Mouse (Mus musculus): Measurements from ENCODE around the gene Rnf31. TPM values are rescaled to one million over a fixed set of nuclear protein-coding genes. Genes with fewer than 3 reads are reported as not detected.

Gene Rnf31
- total RNA-seq (2012; rRNA removed) (10.7 and 12.9 TPM in 2 replicates), polyA plus RNA-seq (2012; ENCODE audit: insufficient read depth in 1 of 2, insufficient read length in 2 of 2, low read depth in 1 of 2, low replicate concordance in 2 of 2, missing spikeins in 1 of 2) (10 to 100 TPM in 1 of 2 experiments, not detected in 1; 24.5 TPM)

DNA sequence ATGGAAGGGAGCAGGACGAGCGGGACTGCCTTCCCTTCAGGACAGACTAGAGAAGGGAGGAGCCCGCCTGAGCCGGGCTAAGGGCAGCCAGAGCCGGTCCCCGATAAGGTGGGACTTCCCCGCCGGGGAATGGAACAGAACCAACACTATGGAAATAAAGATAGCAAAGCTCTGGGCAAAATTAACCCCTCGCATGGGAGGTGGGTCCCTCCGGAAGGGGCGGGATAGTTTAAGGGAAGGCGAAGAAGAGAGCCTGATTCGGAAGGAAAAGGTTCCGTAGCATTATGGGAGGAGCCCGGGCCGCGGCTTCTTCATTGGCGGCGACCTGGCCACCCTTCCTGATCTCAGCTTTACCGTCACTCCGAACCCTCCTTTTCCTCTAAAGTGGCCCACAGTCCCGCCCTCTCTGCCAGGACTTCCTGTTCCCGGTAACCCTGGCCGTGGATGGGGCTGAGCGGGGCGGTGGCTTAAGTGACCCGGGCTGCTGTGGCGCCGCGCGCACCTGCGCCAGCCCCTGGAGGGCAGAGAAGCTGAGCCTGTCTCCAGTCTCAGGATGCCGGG is at the start of gene Rnf31:
Gene Rnf31 (plus strand): TSS at position 378 of the 561 bp plus-strand sequence.
- peak within 1 kb of the TSS; percentile 82 for H3K9ac ChIP-seq (ENCODE audit: control insufficient read depth, low read depth, low read length, poor library complexity, severe bottlenecking)
- DNase-seq (ENCODE audit: low read depth, low spot score): peak; percentile 98
- peak; percentile 90 for TF ChIP-seq ELF1 (IDR thresholded peaks at IDR 0.05; ENCODE audit: low read depth, low read length)
- TF ChIP-seq TCF12 (IDR thresholded peaks at IDR 0.05; ENCODE audit: low read depth, low read length): peak; percentile 43; the same call in 1 of the 2 replicates
- 0 out of 2 replicates have a peak, but pooled peaks have one; percentile 34 for TF ChIP-seq MAZ (IDR thresholded peaks at IDR 0.05; ENCODE audit: low read depth, low read length)
- TF ChIP-seq TBP (IDR thresholded peaks at IDR 0.05; ENCODE audit: low read depth, low read length): peak; percentile 41; the same call in 1 of the 2 replicates
- peak; percentile 43 for TF ChIP-seq ETS1 (IDR thresholded peaks at IDR 0.05; ENCODE audit: low read depth, low read length)
- no peak for TF ChIP-seq POLR2AphosphoS5 (IDR thresholded peaks at IDR 0.05; ENCODE audit: borderline replicate concordance, low read depth, low read length)
- TF ChIP-seq MAX (IDR thresholded peaks at IDR 0.05; ENCODE audit: low read length): peak; percentile 18
- TF ChIP-seq POLR2A (IDR thresholded peaks at IDR 0.05; ENCODE audit: control insufficient read depth in 1 of 2, insufficient read depth in 1 of 2, low read depth in 1 of 2, low read length in 2 of 2, poor library complexity in 1 of 2): peak in 1 of 2 experiments; percentile 68; a peak in 3 of 4 replicates
- TF ChIP-seq GABPA (IDR thresholded peaks at IDR 0.05; ENCODE audit: low read depth, low read length): no peak
- TF ChIP-seq MYC (IDR thresholded peaks at IDR 0.05; ENCODE audit: low read depth, low read length): peak; percentile 28; the same call in 1 of the 2 replicates
- peak; percentile 54; the same call in 1 of the 2 replicates for TF ChIP-seq SIN3A (IDR thresholded peaks at IDR 0.05; ENCODE audit: low read length)
- TF ChIP-seq RCOR1 (IDR thresholded peaks at IDR 0.05; ENCODE audit: low read depth, low read length): no peak
- peak; percentile 62; the same call in 1 of the 2 replicates for TF ChIP-seq KAT2A (conservative IDR thresholded peaks at IDR 0.05; ENCODE audit: low read depth, low read length)
- no peak for TF ChIP-seq MAFK (IDR thresholded peaks at IDR 0.05; ENCODE audit: borderline replicate concordance, low read depth, low read length)
- peak; percentile 70 for TF ChIP-seq NELFE (IDR thresholded peaks at IDR 0.05; ENCODE audit: low read depth, low read length)
- peak; percentile 38; the same call in 1 of the 2 replicates for TF ChIP-seq NRF1 (IDR thresholded peaks at IDR 0.05; ENCODE audit: insufficient read depth, low read depth, low read length, poor library complexity, severe bottlenecking)
- TF ChIP-seq ZKSCAN1 (IDR thresholded peaks at IDR 0.05; ENCODE audit: low read depth, low read length): no peak
- peak; percentile 26; the same call in 1 of the 2 replicates for TF ChIP-seq POLR2AphosphoS2 (IDR thresholded peaks at IDR 0.05; ENCODE audit: low read length)
- peak; percentile 81 for TF ChIP-seq HCFC1 (IDR thresholded peaks at IDR 0.05; ENCODE audit: low read depth, low read length)
- H3K79me2 ChIP-seq (ENCODE audit: control insufficient read depth, insufficient read depth, low read length, poor library complexity): peaks cover 24% of the 10 kb centered on the region
- peaks cover 3 to 35% of the 10 kb centered on the region in 2 experiments for H3K4me1 ChIP-seq (ENCODE audit: control insufficient read depth in 1 of 2, insufficient read depth in 2 of 2, low read length in 2 of 2)
- H3K36me3 ChIP-seq (ENCODE audit: control insufficient read depth in 1 of 2, insufficient read depth in 2 of 2, low read length in 2 of 2): peaks cover 3 to 22% of the 10 kb centered on the region in 2 experiments; a peak in 3 of 4 replicates
- peak within 1 kb of the TSS; percentile 80 to 94 for H3K4me3 ChIP-seq (ENCODE audit: control insufficient read depth in 1 of 2, insufficient read depth in 1 of 2, low read depth in 2 of 2, low read length in 2 of 2)
- H3K27me3 ChIP-seq (ENCODE audit: control insufficient read depth in 1 of 2, insufficient read depth in 2 of 2, low read length in 2 of 2): no peaks in the 10 kb centered on the region
- no peaks in the 10 kb centered on the region for H3K9me3 ChIP-seq (replicated peaks; ENCODE audit: insufficient read depth, low read length)
- peak within 1 kb of the TSS; percentile 86 for H3K27ac ChIP-seq (ENCODE audit: control insufficient read depth, low read depth, low read length)

- H3K9ac ChIP-seq (ENCODE audit: control insufficient read depth, low read depth, low read length, poor library complexity, severe bottlenecking): no peak overlapping the region
Measured at GRCm38 (mm10) chr14:55542268-55542667, 49.2 kb upstream of the Rnf31 start.

More at GRCm38 (mm10) chr14:55542268-55542667, 49.2 kb upstream of the Rnf31 start:
- Histone ChIP-seq H3K9me3 (replicated peaks; ENCODE audit: insufficient read depth, low read length) (no peaks in the 10 kb centered on the region), H3K4me1 (ENCODE audit: control insufficient read depth in 1 of 2, insufficient read depth in 2 of 2, low read length in 2 of 2) (peaks cover 8 to 17% of the 10 kb centered on the region in 2 experiments), H3K79me2 (ENCODE audit: control insufficient read depth, insufficient read depth, low read length, poor library complexity) (peaks cover 15% of the 10 kb centered on the region), H3K36me3 (ENCODE audit: control insufficient read depth in 1 of 2, insufficient read depth in 2 of 2, low read length in 2 of 2) (peaks cover 17 to 20% of the 10 kb centered on the region in 2 experiments), H3K27ac (ENCODE audit: control insufficient read depth, low read depth, low read length) (no peak overlapping the region), H3K4me3 (ENCODE audit: control insufficient read depth in 1 of 2, insufficient read depth in 1 of 2, low read depth in 2 of 2, low read length in 2 of 2) (no peak overlapping the region), H3K27me3 (ENCODE audit: control insufficient read depth in 1 of 2, insufficient read depth in 2 of 2, low read length in 2 of 2) (no peaks in the 10 kb centered on the region)
- TF ChIP-seq USF2 (IDR thresholded peaks at IDR 0.05; ENCODE audit: borderline replicate concordance in 1 of 2, insufficient read depth in 1 of 2, low read depth in 1 of 2, low read length in 2 of 2) (no peak), ZMIZ1 (IDR thresholded peaks at IDR 0.05; ENCODE audit: low read depth, low read length) (no peak), CTCF (IDR thresholded peaks at IDR 0.05 in 2 of 3, conservative IDR thresholded peaks at IDR 0.05 in 1 of 3; ENCODE audit: control insufficient read depth in 1 of 3, insufficient read depth in 1 of 3, low read depth in 2 of 3, low read length in 3 of 3, poor library complexity in 1 of 3, severe bottlenecking in 1 of 3) (no peak), RAD21 (IDR thresholded peaks at IDR 0.05; ENCODE audit: low read depth, low read length) (no peak), POLR2AphosphoS2 (IDR thresholded peaks at IDR 0.05; ENCODE audit: low read length) (no peak), MEF2A (IDR thresholded peaks at IDR 0.05; ENCODE audit: extremely low read depth, insufficient replicate concordance, low read depth, low read length, poor library complexity, severe bottlenecking) (no peak), ETS1 (IDR thresholded peaks at IDR 0.05; ENCODE audit: low read depth, low read length) (no peak), TCF12 (IDR thresholded peaks at IDR 0.05; ENCODE audit: low read depth, low read length) (no peak), SMC3 (IDR thresholded peaks at IDR 0.05; ENCODE audit: low read depth, low read length) (no peak), ZC3H11A (IDR thresholded peaks at IDR 0.05; ENCODE audit: low read depth, low read length) (no peak), BHLHE40 (IDR thresholded peaks at IDR 0.05; ENCODE audit: borderline replicate concordance, low read depth, low read length) (no peak), TBP (IDR thresholded peaks at IDR 0.05; ENCODE audit: low read depth, low read length) (no peak), MAFK (IDR thresholded peaks at IDR 0.05; ENCODE audit: borderline replicate concordance, low read depth, low read length) (no peak)
- DNase-seq (ENCODE audit: low read depth, low spot score): no peak
